Mouse (Mus musculus): ENCODE data around the gene Tsc22d2.

- TF ChIP-seq POLR2A (IDR thresholded peaks at IDR 0.05; ENCODE audit: control insufficient read depth, extremely low read depth, insufficient read depth, low read length, poor library complexity) (no peak), CTCF (IDR thresholded peaks at IDR 0.05; ENCODE audit: borderline replicate concordance, control insufficient read depth, extremely low read depth, insufficient read depth, low read length, poor library complexity) (no peak)
Measured at GRCm38 (mm10) chr3:58503720-58504333, 89.3 kb downstream of the Tsc22d2 start.

Data from thymus, adult 2 months (tissue).